Mouse (Mus musculus) thymus, adult 2 months (tissue): Measurements from ENCODE around the gene Spon1.

ENCODE experiments used
- CTCF ChIP-seq: fragments of 200-500 bp; IDR thresholded peaks from 2 replicates; pipeline ENCODE4 v1.5.1; 2012; ENCODE audit warnings: mild to moderate bottlenecking, control low read depth, low read length, moderate library complexity, borderline replicate concordance; ENCODE audit not compliant: control insufficient read depth, poor library complexity, insufficient read depth; ENCODE audit errors: extremely low read depth
- POLR2A ChIP-seq: fragments of 200-500 bp; IDR thresholded peaks from 2 replicates; pipeline ENCODE4 v1.6.1; 2012; ENCODE audit warnings: mild to moderate bottlenecking, low read length, control low read depth, moderate library complexity; ENCODE audit not compliant: control insufficient read depth, poor library complexity, insufficient read depth; ENCODE audit errors: extremely low read depth

- TF ChIP-seq CTCF (no peak), POLR2A (no peak)
These were observed 29.4 kb downstream of the Spon1 start for GRCm38 (mm10) chr7:113795209-113795608.
